Mouse (Mus musculus) spleen, adult 18-20 months (tissue): ENCODE results near the gene Ttll9.
A peak's percentile ranks its signal among the peaks of the same experiment; 100 is the strongest.

Experiments used
- DNase-seq, 2 experiments: peaks; one replicate each; pipeline ENCODE4 v3.0.0; 2022; ENCODE audit warnings: mixed read lengths in 2 of 2

The Ttll9 gene

GRCm38 (mm10) chr2:152962091-152962793 lies at the start of gene Ttll9:
TSS of gene Ttll9 (plus strand) at chr2:152962485.
- peak; percentile 16 to 33 for DNase-seq

DNA sequence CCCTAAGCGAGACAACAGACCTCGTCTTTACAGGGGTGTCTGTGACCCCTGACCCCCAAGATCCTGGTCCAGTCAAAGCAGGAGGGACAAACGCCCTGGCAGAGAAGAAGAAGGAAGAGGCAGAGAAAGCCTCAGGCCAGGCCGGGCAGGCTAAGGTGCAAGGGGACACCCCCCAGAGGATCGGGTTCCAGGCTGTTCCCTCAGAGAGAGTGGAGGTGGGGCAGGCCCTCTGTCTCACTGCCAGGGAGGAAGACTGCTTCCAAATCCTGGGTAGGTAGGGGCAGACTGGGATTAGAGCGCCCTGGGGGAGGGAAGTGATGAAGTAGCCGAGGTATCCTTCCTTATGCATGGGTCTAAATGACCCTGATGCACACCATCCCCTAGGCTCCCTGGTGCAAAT lies 48.8 kb upstream of the Ttll9 start:
- DNase-seq, result no peak

GRCm38 (mm10) chr2:152914310-152915120 lies 47.8 kb upstream of the Ttll9 start:
- DNase-seq, result peak; percentile 41 to 68

DNA sequence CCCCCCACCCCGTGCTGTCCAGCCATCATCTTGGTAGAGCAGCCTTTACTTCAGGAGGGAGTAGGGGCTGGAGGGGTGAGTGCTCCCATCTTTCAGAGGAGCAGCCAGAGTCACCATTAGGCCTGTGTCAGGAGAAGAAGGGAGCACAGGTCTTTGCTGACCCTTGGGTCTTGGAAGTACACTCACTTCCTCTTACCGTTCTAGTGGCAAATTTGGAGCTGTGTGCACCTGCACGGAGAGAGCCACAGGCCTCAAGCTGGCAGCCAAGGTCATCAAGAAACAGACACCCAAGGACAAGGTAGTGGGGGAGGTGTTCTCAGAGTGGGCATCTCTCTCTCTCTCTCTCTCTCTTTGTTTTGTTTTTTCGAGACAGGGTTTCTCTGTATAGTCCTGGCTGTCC lies 46.8 kb upstream of the Ttll9 start:
- DNase-seq, result no peak

- no peak for DNase-seq
These were observed 46.2 kb upstream of the Ttll9 start for GRCm38 (mm10) chr2:152916111-152916510.

DNA sequence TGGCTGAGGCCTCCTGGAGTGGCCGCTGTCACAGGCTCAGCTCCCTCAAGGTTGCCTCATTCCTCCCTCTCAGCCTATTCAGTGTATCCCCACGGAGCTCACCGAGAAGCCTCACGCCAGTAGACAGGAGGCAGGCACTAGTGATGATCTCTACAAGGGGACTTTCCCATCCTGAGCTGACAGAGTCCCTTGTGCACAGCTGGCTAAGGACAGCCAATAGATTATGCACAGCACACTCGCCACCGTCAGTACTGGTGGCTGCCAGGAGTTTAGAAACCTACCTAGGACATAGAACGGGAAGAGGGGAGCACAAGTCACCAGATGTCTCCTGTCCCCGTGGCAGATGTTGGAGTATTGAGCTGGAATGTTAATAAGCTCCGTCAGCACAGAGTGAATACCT lies 44.6 kb upstream of the Ttll9 start:
- DNase-seq, result no peak

GRCm38 (mm10) chr2:152922376-152922775 lies 39.9 kb upstream of the Ttll9 start:
- no peak for DNase-seq

- no peak for DNase-seq
These were observed 38.7 kb upstream of the Ttll9 start for GRCm38 (mm10) chr2:152923621-152924020.

DNA sequence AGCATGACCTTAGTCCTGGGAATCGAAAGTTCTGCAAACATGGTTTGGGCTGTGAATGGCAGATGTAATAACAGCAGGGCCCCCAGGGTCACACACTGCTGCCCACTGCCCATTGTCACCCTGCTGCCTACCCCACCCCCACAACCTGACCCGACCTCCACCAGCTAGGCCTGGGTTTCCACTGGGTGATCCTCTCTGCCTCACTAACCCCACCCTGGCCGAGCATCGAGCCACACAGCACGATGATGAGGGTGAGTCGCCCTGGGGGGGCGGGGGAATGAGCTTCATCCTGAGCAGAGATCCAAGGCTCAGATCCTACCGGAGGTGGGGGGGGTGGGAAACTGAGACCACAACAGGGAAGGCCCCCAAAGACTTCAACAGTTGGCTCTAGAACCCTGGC lies 38.2 kb upstream of the Ttll9 start:
- DNase-seq, result no peak

DNA sequence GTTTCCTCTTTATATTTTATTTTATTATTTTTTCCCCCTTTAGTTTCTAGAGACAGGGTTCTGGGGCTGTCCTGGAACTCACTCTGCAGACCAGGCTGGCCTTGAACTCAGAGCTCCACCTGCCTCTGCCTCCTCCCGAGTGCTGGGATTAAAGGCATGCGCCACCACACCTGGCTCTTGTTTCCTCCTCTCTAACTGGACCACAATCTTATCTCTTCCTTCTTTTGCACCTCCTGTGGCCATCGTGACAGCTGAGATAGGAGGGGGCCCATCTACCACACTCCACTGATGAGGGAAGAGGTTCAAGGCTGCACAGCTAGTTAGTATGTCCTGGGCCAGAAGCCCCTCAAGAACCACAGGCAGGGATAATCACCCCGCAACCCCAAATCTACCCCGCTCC lies 37.7 kb upstream of the Ttll9 start:
- DNase-seq, result no peak

DNA sequence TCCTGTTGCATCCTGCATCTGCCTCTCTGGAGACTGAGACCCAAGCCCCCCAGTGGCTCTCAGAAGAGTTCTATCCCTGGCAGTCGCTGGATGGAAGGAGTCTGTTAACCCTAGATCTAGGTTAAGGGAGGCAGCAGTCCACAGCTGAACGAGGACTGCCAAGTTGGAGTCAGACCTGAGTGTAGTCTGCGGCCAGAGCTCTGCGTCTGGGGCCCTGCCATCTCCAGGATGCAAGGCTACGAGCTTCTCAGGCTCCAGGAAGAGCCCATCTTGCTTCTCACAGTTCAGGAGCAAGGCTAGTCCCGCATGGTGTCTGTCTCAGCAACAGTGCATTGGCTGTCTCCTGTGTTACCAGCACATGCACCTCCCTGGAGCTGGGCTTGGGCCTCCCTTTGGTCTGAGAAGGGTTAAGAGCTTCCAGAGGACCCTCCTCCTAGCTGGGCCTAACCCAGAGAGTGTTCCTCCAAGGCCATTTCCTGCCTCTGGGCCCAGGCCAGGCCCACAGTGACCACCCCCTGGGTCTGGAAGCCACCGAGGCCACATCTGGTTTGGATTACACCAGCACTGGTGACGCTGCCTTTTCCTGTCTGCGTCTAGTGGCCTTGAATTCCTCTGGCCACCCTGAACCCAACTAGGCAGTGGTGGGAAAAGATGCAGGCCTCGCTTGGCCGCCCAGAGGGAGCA lies 37.0 kb upstream of the Ttll9 start:
- DNase-seq, result no peak

GRCm38 (mm10) chr2:152926896-152927295 lies 35.4 kb upstream of the Ttll9 start:
- no peak for DNase-seq

DNA sequence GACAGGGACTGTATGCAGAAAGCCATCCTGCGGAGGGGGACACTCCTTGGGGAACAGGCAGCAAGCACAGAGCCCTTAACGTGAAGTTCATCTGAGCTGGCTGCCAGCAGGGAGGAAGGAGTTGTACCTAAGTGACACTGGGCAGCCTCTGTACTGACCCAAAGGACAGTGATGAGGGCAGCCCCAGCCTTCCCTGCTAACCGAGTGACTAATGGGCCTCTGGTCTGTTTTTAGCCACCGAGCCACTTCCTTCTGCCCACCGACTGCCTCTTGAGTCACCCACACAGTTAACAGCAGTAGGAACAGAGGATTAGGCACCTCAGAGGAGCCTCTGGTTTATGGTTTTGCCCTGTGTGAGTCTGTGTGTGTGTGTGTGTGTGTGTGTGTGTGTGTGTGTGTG lies 34.9 kb upstream of the Ttll9 start:
- no peak for DNase-seq

DNA sequence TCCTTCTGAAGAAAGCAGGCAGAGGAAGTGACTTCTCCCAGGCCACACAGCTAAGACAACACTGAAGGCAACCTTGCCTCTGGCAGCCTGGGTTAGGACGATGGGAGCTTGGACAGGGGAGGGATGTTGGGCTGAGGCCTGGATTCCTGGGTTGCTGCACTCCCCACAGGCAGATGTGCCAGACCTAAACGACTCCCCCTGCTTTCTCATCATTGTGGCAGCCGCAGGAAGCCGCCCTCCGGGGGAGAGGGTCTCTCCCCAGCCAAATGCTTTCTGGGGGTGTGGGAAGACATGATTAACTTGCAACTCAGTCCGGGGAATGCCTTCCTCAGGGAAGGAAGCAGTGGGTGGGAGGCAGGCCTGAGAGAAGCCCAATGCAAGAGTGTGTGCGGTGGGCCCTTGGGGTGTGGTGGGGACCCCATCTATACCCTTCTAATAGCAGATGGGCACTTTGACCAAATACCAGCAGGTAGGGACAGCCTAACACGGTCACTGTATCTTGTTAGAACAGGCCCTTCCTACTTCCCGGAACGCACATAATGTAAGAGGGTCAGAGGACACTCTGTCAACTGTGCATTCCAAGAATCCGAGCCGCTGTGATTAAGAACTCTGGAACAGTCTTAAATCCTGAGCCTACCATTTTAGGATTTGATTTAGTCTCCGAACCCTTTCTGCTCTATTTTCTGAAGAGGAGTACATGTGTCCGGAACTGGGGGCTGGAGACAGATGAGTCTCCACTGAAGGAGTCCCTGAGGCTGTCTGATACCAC lies 33.9 kb upstream of the Ttll9 start:
- DNase-seq, result no peak

DNA sequence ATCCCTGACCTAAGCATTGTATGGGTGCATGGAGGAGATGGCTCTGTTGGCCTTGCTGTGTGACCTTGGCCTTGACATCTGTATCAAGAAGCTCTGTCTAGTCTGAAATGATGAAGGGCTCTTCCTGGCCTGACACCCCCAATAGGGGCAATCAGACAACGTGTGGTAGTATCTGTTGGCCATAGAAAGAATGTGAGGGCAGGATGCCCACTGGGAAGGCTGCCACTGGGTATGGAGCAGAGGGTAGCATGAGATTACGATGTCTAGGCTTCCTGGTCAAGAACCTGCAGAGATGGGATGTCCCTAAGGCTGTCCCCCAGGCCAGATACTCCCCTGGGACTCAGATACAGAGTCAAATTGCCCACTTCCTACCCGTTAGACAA lies 33.3 kb upstream of the Ttll9 start:
- DNase-seq, result no peak

GRCm38 (mm10) chr2:152930276-152930675 lies 32.0 kb upstream of the Ttll9 start:
- DNase-seq, result no peak

- DNase-seq, result no peak
These were observed 30.7 kb upstream of the Ttll9 start for GRCm38 (mm10) chr2:152931456-152932160.

DNA sequence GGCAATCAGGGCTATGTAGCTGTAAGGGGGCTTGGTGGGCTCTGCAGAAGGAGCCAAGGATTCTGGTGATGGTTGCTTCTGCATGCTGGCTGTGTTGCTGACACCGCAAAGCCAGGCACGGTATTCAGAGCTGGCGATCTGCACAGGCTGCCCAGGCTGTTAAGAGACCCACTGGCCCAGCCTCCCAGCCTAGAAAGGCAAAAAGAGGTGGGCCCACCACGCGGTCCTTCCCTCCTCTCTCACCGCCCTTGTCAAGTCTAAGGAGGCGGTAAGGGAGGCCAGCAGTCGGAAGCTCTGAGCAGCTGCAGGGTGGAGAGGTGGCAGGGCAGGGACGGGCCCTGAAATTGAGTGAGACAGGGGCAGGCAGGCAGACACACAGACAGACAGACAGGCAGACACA lies 29.2 kb upstream of the Ttll9 start, which contains the start of gene Foxs1:
Gene Foxs1, minus strand, starts transcription at position 161 of the 400 bp plus-strand sequence.
- peak in 1 of 2 experiments; percentile 23 for DNase-seq

- DNase-seq, result peak in 1 of 2 experiments; percentile 38
These were observed 28.7 kb upstream of the Ttll9 start for GRCm38 (mm10) chr2:152933614-152934013.

DNA sequence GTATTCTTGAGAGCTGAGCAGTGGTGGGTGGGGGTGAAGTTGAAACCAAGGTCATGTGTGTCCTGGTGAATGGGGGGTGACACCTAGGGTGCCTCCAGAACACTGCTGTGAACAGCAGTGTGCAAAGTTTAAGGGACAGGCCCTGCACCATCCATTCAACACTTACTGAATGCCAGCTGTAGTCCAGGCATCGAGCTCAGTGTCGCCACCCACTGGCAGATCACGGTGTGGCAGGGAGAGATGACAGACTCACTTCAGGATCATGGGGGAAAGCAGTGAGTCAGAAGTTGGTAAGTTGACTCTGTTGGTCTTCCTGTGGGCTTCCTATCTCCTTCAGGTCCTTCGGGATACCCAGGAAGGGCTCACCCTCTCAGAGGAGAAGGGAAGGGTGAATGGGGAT lies 22.4 kb upstream of the Ttll9 start:
- DNase-seq, result peak in 1 of 2 experiments; percentile 47

- no peak for DNase-seq
These were observed 21.2 kb upstream of the Ttll9 start for GRCm38 (mm10) chr2:152941106-152941505.

DNA sequence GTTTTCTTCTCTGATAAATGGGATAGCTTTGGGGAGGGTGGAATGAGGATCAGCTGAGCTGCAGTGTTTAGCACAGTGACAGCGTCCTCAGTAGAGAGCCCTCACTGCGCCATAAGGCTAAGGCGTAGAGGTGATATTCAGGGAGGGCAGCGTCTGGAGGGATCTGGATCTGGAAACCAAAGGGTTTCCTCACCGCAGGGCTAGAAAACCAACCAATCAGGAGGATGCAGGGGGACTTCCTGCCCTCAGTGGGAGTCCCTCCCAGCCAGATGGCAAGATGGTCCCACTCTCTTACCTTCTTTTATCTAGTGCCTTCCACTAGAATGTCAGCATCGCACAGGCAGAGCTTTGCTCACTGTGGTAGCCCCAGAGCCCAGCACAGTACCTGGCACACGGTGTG lies 20.5 kb upstream of the Ttll9 start:
- no peak for DNase-seq
